Mouse (Mus musculus) kidney, adult 2 months (tissue): Measurements from ENCODE around the gene Pus10.

Source experiments
- CTCF ChIP-seq: fragments of 200-500 bp; conservative IDR thresholded peaks from 2 replicates; pipeline ENCODE4 v1.5.1; 2011; ENCODE audit warnings: low read depth, mild to moderate bottlenecking, control low read depth, low read length, moderate library complexity, mixed read lengths; ENCODE audit not compliant: insufficient read depth, insufficient read length
- POLR2A ChIP-seq: fragments of 200-500 bp; IDR thresholded peaks from one replicate; pipeline ENCODE4 v1.6.1; 2011; ENCODE audit warnings: low read depth, low read length, control low read depth

- TF ChIP-seq CTCF (no peak), POLR2A (no peak)
These were observed 105.0 kb downstream of the Pus10 start for GRCm38 (mm10) chr11:23770510-23770759.
